Comparison of ENCODE assay signal across 9 mouse cellular contexts in genomic region chr14:118179701-118180100, GRCm38 (mm10). TPM values are rescaled to one million over a fixed set of nuclear protein-coding genes. Genes with fewer than 3 reads are reported as not detected.
A peak's percentile ranks its signal among the peaks of the same experiment; 100 is the strongest.
DNase-seq lines count a peak whose midpoint lies in the region; ATAC-seq lines count a peak whose summit lies in the region.
"Had no signal": no experiment of that assay in that cellular context is flagged by ENCODE, and none has a peak within 500 bp of the region (broad histone marks: within the 10 kb centered on the region; RNA-seq: fewer than 3 reads in every experiment).

No protein-coding gene starts in this region.

- no peaks in the 10 kb centered on the region for H3K27me3 ChIP-seq in lung, embryonic 16.5 days (ENCODE audit: control insufficient read depth, insufficient read depth, low read depth, low read length)
- H3K27me3 ChIP-seq in forebrain, embryonic 11.5 days (ENCODE audit: control insufficient read depth, insufficient read depth, low read length), result no peaks in the 10 kb centered on the region
- no peaks in the 10 kb centered on the region; the same call in 1 of the 2 replicates for H3K27me3 ChIP-seq in limb, embryonic 10.5 days (ENCODE audit: low read depth, poor library complexity, severe bottlenecking)
- H3K27me3 ChIP-seq in neural tube, embryonic 14.5 days (ENCODE audit: control insufficient read depth, insufficient read depth, low read length), result no peaks in the 10 kb centered on the region

- H3K9ac ChIP-seq in lung, embryonic 16.5 days (ENCODE audit: low read length), result peak overlapping the region; percentile 70
- H3K9ac ChIP-seq in forebrain, embryonic 11.5 days (ENCODE audit: low read length), result peak overlapping the region; percentile 63
- H3K9ac ChIP-seq in neural tube, embryonic 14.5 days (replicated peaks; ENCODE audit: low read depth, low read length), result peak overlapping the region; percentile 53; the same call in 1 of the 2 replicates

- H3K4me1 ChIP-seq in lung, embryonic 16.5 days (replicated peaks; ENCODE audit: control insufficient read depth, insufficient read depth, low read length), result peaks cover 6% of the 10 kb centered on the region
- 0 out of 2 replicates have a peak, but pooled peaks cover 3% of the 10 kb centered on the region for H3K4me1 ChIP-seq in forebrain, embryonic 11.5 days (replicated peaks; ENCODE audit: control insufficient read depth, insufficient read depth, low read length)
- H3K4me1 ChIP-seq in limb, embryonic 10.5 days, result peaks cover 12% of the 10 kb centered on the region; the same call in 1 of the 2 replicates
- no peaks in the 10 kb centered on the region for H3K4me1 ChIP-seq in neural tube, embryonic 14.5 days (ENCODE audit: control insufficient read depth, insufficient read depth, low read length)

- H3K9me3 ChIP-seq in lung, embryonic 16.5 days (ENCODE audit: control insufficient read depth, low read length), result no peaks in the 10 kb centered on the region
- H3K9me3 ChIP-seq in forebrain, embryonic 11.5 days (ENCODE audit: control insufficient read depth, low read length), result no peaks in the 10 kb centered on the region
- H3K9me3 ChIP-seq in limb, embryonic 10.5 days (replicated peaks), result no peaks in the 10 kb centered on the region
- H3K9me3 ChIP-seq in neural tube, embryonic 14.5 days (ENCODE audit: control insufficient read depth, low read length), result no peaks in the 10 kb centered on the region

- 27% methylated on average over 7 of the region's 7 CpGs for WGBS in lung, embryonic 16.5 days
- WGBS in forebrain, embryonic 11.5 days, result 34% methylated on average over 7 of the region's 7 CpGs
- WGBS in limb, embryonic 10.5 days, result 34% methylated on average over 7 of the region's 7 CpGs
- WGBS in neural tube, embryonic 14.5 days, result 27% methylated on average over 7 of the region's 7 CpGs

- ATAC-seq in lung, embryonic 16.5 days (ENCODE audit: low read depth), result peak; percentile 66
- peak; percentile 13; the same call in 1 of the 2 replicates for ATAC-seq in forebrain, embryonic 11.5 days (replicated peaks; ENCODE audit: low FRiP score)
- no peak; the same call in 1 of the 2 replicates for ATAC-seq in neural tube, embryonic 14.5 days (ENCODE audit: low read depth)

- DNase-seq in lung, postnatal 10 days, result no peak
- DNase-seq in forebrain, embryonic 11.5 days (ENCODE audit: low spot score), result no peak
- DNase-seq in limb, embryonic 10.5 days (ENCODE audit: low spot score), result no peak
- no peak for DNase-seq in ovary, postnatal 10 days (ENCODE audit: low spot score)
- DNase-seq in gastrocnemius, postnatal 4 days (ENCODE audit: low spot score in 2 of 2), result no peak
- no peak for DNase-seq in cerebellum, adult 11 months

- no peaks in the 10 kb centered on the region for H3K36me3 ChIP-seq in lung, embryonic 16.5 days (ENCODE audit: control insufficient read depth, insufficient read depth, low read length)
- no peaks in the 10 kb centered on the region for H3K36me3 ChIP-seq in forebrain, embryonic 11.5 days (ENCODE audit: control insufficient read depth, insufficient read depth, low read length)
- no peaks in the 10 kb centered on the region for H3K36me3 ChIP-seq in limb, embryonic 10.5 days
- H3K36me3 ChIP-seq in neural tube, embryonic 14.5 days (ENCODE audit: control insufficient read depth, insufficient read depth, low read length), result no peaks in the 10 kb centered on the region

- H3K4me3 ChIP-seq in lung, embryonic 16.5 days (ENCODE audit: low read length), result peak overlapping the region; percentile 65
- H3K4me3 ChIP-seq in forebrain, embryonic 11.5 days (ENCODE audit: low read depth, low read length), result peak overlapping the region; percentile 49
- peak overlapping the region; percentile 61 for H3K4me3 ChIP-seq in limb, embryonic 10.5 days
- peak overlapping the region; percentile 44 for H3K4me3 ChIP-seq in neural tube, embryonic 14.5 days (ENCODE audit: low read depth, low read length)

- peak overlapping the region; percentile 93 for H3K4me2 ChIP-seq in lung, embryonic 16.5 days (ENCODE audit: low read depth, low read length)
- peak overlapping the region; percentile 71 for H3K4me2 ChIP-seq in forebrain, embryonic 11.5 days (ENCODE audit: low read depth, low read length, severe bottlenecking)
- H3K4me2 ChIP-seq in neural tube, embryonic 14.5 days (ENCODE audit: low read depth, low read length), result peak overlapping the region; percentile 72

- peak overlapping the region; percentile 88 for H3K27ac ChIP-seq in lung, embryonic 16.5 days (ENCODE audit: low read length)
- H3K27ac ChIP-seq in forebrain, embryonic 11.5 days (ENCODE audit: low read depth, low read length), result no peak overlapping the region; the same call in 1 of the 2 replicates
- H3K27ac ChIP-seq in limb, embryonic 10.5 days, result peak overlapping the region; percentile 75
- peak overlapping the region; percentile 82 for H3K27ac ChIP-seq in neural tube, embryonic 14.5 days (ENCODE audit: low read depth, low read length)

RNA-seq across cellular contexts. Expression of gene Gpr180, which starts 42.7 kb away (rescaled TPM):
- 53.0 and 57.4 TPM in 2 replicates for polyA plus RNA-seq in lung, embryonic 16.5 days (2015; fragmentation: Nextera tagmentation; extraction: Ambion mirVana)
- 36.2 and 39.3 TPM in 2 replicates for polyA plus RNA-seq in forebrain, embryonic 11.5 days (2014; fragmentation: Nextera tagmentation; extraction: Ambion mirVana)
- polyA plus RNA-seq in limb, embryonic 10.5 days (2016; fragmentation: Nextera tagmentation; extraction: Ambion mirVana), result 43.0 and 49.6 TPM in 2 replicates
- polyA plus RNA-seq in neural tube, embryonic 14.5 days (2014; fragmentation: Nextera tagmentation; extraction: Ambion mirVana), result 47.6 and 51.5 TPM in 2 replicates
- total RNA-seq in gastrocnemius, postnatal 4 days (2021), result 10 to 100 TPM; 38.9 to 41.0 TPM

RNA-seq across cellular contexts. Expression of gene Tgds, which starts 47.1 kb away (rescaled TPM):
- polyA plus RNA-seq in lung, embryonic 16.5 days (2015; fragmentation: Nextera tagmentation; extraction: Ambion mirVana), result 32.8 and 35.9 TPM in 2 replicates
- polyA plus RNA-seq in forebrain, embryonic 11.5 days (2014; fragmentation: Nextera tagmentation; extraction: Ambion mirVana), result 27.6 and 30.3 TPM in 2 replicates
- 32.5 and 36.0 TPM in 2 replicates for polyA plus RNA-seq in limb, embryonic 10.5 days (2016; fragmentation: Nextera tagmentation; extraction: Ambion mirVana)
- 14.4 and 19.8 TPM in 2 replicates for polyA plus RNA-seq in neural tube, embryonic 14.5 days (2014; fragmentation: Nextera tagmentation; extraction: Ambion mirVana)
- 10 to 100 TPM; 14.1 to 15.6 TPM for total RNA-seq in gastrocnemius, postnatal 4 days (2021)

RNA-seq across cellular contexts. Expression of gene Sox21, which starts 57.1 kb away (rescaled TPM):
- polyA plus RNA-seq in lung, embryonic 16.5 days (2015; fragmentation: Nextera tagmentation; extraction: Ambion mirVana), result 0.18 and 0.24 TPM in 2 replicates
- polyA plus RNA-seq in forebrain, embryonic 11.5 days (2014; fragmentation: Nextera tagmentation; extraction: Ambion mirVana), result 21.6 and 23.8 TPM in 2 replicates
- 0.08 and 0.13 TPM in 2 replicates for polyA plus RNA-seq in limb, embryonic 10.5 days (2016; fragmentation: Nextera tagmentation; extraction: Ambion mirVana)
- 6.9 and 7.3 TPM in 2 replicates for polyA plus RNA-seq in neural tube, embryonic 14.5 days (2014; fragmentation: Nextera tagmentation; extraction: Ambion mirVana)
- under 1 TPM in 1 of 2 experiments, not detected in 1; 0.08 TPM for total RNA-seq in gastrocnemius, postnatal 4 days (2021)
- total RNA-seq: adrenal gland, postnatal 14 days had no signal
